Mouse (Mus musculus) spleen, adult 2 months (tissue): ENCODE measurements around the gene Pygm.

Source experiments
- CTCF ChIP-seq: fragments of 200-500 bp; IDR thresholded peaks from 2 replicates; pipeline ENCODE4 v1.5.1; 2011; ENCODE audit warnings: mild to moderate bottlenecking, inconsistent platforms; ENCODE audit not compliant: insufficient read depth, insufficient read length, insufficient replicate concordance; ENCODE audit errors: extremely low read depth
- POLR2A ChIP-seq: fragments of 200-500 bp; IDR thresholded peaks from 2 replicates; pipeline ENCODE4 v1.6.1; 2011; ENCODE audit warnings: low read depth, low read length, inconsistent platforms

GRCm38 (mm10) chr19:6424137-6424881 is 40.1 kb downstream of the Pygm start:
- no peak for TF ChIP-seq CTCF
- no peak for TF ChIP-seq POLR2A
